Comparison of ENCODE assay signal across 11 mouse cellular contexts in the genomic region with DNA sequence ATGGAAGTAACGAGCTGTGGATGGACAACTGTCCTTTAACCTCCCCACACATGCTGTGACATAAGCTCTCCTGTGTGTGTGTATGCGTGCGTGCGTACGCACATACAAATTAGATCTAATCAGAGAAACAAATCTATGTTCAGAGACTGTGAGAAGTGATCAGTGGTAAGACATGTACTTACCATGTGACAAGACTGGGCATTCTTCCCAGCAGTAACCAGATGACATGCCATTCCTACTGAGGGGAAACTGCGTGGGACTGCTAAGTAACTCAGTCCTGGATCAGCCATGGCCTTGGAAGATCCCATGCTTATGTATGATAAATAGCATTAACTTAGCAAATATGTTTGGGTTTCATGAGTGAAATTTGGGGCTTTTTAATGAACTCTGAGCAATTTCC. TPM values are rescaled to one million over a fixed set of nuclear protein-coding genes. Genes with fewer than 3 reads are reported as not detected.
DNase-seq lines count a peak whose midpoint lies in the region; ATAC-seq and TF ChIP-seq lines count a peak whose summit lies in the region.
"Had no signal": no experiment of that assay in that cellular context is flagged by ENCODE, and none has a peak within 500 bp of the region (broad histone marks: within the 10 kb centered on the region; RNA-seq: fewer than 3 reads in every experiment).

No protein-coding gene starts in this region.

- no peak overlapping the region for H3K27ac ChIP-seq in kidney, adult 2 months (ENCODE audit: insufficient read depth, low read depth, low read length)
- H3K27ac ChIP-seq in midbrain, postnatal 0 days (ENCODE audit: low read depth, low read length), result no peak overlapping the region
- H3K27ac ChIP-seq in midbrain, embryonic 10.5 days (replicated peaks), result no peak overlapping the region
- peak overlapping the region; percentile 38 for H3K27ac ChIP-seq in olfactory bulb, adult 2 months (ENCODE audit: insufficient read depth, low read depth, low read length)
- H3K27ac ChIP-seq in midbrain, embryonic 15.5 days, result no peak overlapping the region
- H3K27ac ChIP-seq: hindbrain, embryonic 15.5 days; liver, embryonic 15.5 days had no signal

- H3K4me2 ChIP-seq in midbrain, postnatal 0 days (ENCODE audit: low read depth, low read length, poor library complexity, severe bottlenecking), result no peak overlapping the region
- H3K4me2 ChIP-seq in midbrain, embryonic 15.5 days, result no peak overlapping the region
- H3K4me2 ChIP-seq: hindbrain, embryonic 15.5 days; liver, embryonic 15.5 days had no signal

- no peak overlapping the region for H3K4me3 ChIP-seq in kidney, adult 2 months (ENCODE audit: insufficient read depth, low read depth, low read length)
- no peak overlapping the region for H3K4me3 ChIP-seq in midbrain, postnatal 0 days (ENCODE audit: low read depth, low read length)
- H3K4me3 ChIP-seq in midbrain, embryonic 10.5 days, result no peak overlapping the region
- H3K4me3 ChIP-seq in olfactory bulb, adult 2 months (ENCODE audit: insufficient read depth, low read depth, low read length), result no peak overlapping the region
- no peak overlapping the region for H3K4me3 ChIP-seq in midbrain, embryonic 15.5 days
- H3K4me3 ChIP-seq: hindbrain, embryonic 15.5 days; liver, embryonic 15.5 days had no signal

- no peak for TF ChIP-seq POLR2A in kidney, adult 2 months (IDR thresholded peaks at IDR 0.05; ENCODE audit: low read depth, low read length)
- no peak for TF ChIP-seq POLR2A in olfactory bulb, adult 2 months (IDR thresholded peaks at IDR 0.05; ENCODE audit: insufficient read depth, low read depth, low read length)

- peaks cover 10% of the 10 kb centered on the region; the same call in 1 of the 2 replicates for H3K4me1 ChIP-seq in kidney, adult 2 months (ENCODE audit: control insufficient read depth, insufficient read depth, low read length)
- no peaks in the 10 kb centered on the region for H3K4me1 ChIP-seq in midbrain, postnatal 0 days (ENCODE audit: insufficient read depth, low read length)
- no peaks in the 10 kb centered on the region for H3K4me1 ChIP-seq in midbrain, embryonic 10.5 days
- peaks cover 20% of the 10 kb centered on the region for H3K4me1 ChIP-seq in olfactory bulb, adult 2 months (ENCODE audit: control insufficient read depth, insufficient read depth, low read length)
- H3K4me1 ChIP-seq in midbrain, embryonic 15.5 days, result no peaks in the 10 kb centered on the region

- H3K36me3 ChIP-seq in kidney, adult 2 months (ENCODE audit: control insufficient read depth, insufficient read depth, low read length), result no peaks in the 10 kb centered on the region
- H3K36me3 ChIP-seq in midbrain, postnatal 0 days (ENCODE audit: insufficient read depth, low read length), result peaks cover 13% of the 10 kb centered on the region
- H3K36me3 ChIP-seq in midbrain, embryonic 10.5 days, result peaks cover 68% of the 10 kb centered on the region
- no peaks in the 10 kb centered on the region for H3K36me3 ChIP-seq in midbrain, embryonic 15.5 days (replicated peaks)
- H3K36me3 ChIP-seq: hindbrain, embryonic 15.5 days had no signal

- no peaks in the 10 kb centered on the region for H3K9me3 ChIP-seq in midbrain, postnatal 0 days (ENCODE audit: low read length)
- no peaks in the 10 kb centered on the region for H3K9me3 ChIP-seq in midbrain, embryonic 10.5 days (replicated peaks)
- no peaks in the 10 kb centered on the region for H3K9me3 ChIP-seq in midbrain, embryonic 15.5 days
- H3K9me3 ChIP-seq: hindbrain, embryonic 15.5 days; liver, embryonic 15.5 days had no signal

- H3K27me3 ChIP-seq in kidney, adult 2 months (replicated peaks; ENCODE audit: control insufficient read depth, insufficient read depth, low read length), result no peaks in the 10 kb centered on the region
- no peaks in the 10 kb centered on the region for H3K27me3 ChIP-seq in midbrain, postnatal 0 days (ENCODE audit: insufficient read depth, low read length)
- H3K27me3 ChIP-seq in midbrain, embryonic 10.5 days (ENCODE audit: low read depth, poor library complexity, severe bottlenecking), result no peaks in the 10 kb centered on the region
- H3K27me3 ChIP-seq in midbrain, embryonic 15.5 days (replicated peaks), result no peaks in the 10 kb centered on the region
- H3K27me3 ChIP-seq: hindbrain, embryonic 15.5 days; liver, embryonic 15.5 days had no signal

- no peak overlapping the region for H3K9ac ChIP-seq in midbrain, postnatal 0 days (replicated peaks; ENCODE audit: low read length, poor library complexity, severe bottlenecking)
- no peak overlapping the region for H3K9ac ChIP-seq in midbrain, embryonic 15.5 days
- H3K9ac ChIP-seq: hindbrain, embryonic 15.5 days; liver, embryonic 15.5 days had no signal

- no peak for TF ChIP-seq CTCF in kidney, adult 2 months (conservative IDR thresholded peaks at IDR 0.05; ENCODE audit: insufficient read depth, insufficient read length, low read depth, low read length)
- TF ChIP-seq CTCF in midbrain, postnatal 0 days (IDR thresholded peaks at IDR 0.05), result no peak
- no peak for TF ChIP-seq CTCF in olfactory bulb, adult 2 months (IDR thresholded peaks at IDR 0.05; ENCODE audit: insufficient read depth, low read depth, low read length)

- DNase-seq in cerebellum, postnatal 10 days, result peak; percentile 68 to 76
- no peak for DNase-seq in cerebellum, postnatal 4 days (ENCODE audit: low spot score in 2 of 2)
- DNase-seq in kidney, adult 2 months, result peak; percentile 54
- no peak for DNase-seq in kidney, postnatal 10 days
- DNase-seq in midbrain, postnatal 0 days (ENCODE audit: low spot score), result peak; percentile 56
- no peak for DNase-seq in midbrain, embryonic 10.5 days (ENCODE audit: low spot score)
- DNase-seq: right cerebral cortex, postnatal 14 days had no signal

- ATAC-seq in midbrain, postnatal 0 days (ENCODE audit: low FRiP score), result no peak
- no peak for ATAC-seq in midbrain, embryonic 15.5 days (replicated peaks)

- 79% methylated on average over 6 of the region's 6 CpGs for WGBS in kidney, adult 2 months
- WGBS in midbrain, postnatal 0 days, result 88% methylated on average over 6 of the region's 6 CpGs
- 97% methylated on average over 6 of the region's 6 CpGs for WGBS in midbrain, embryonic 10.5 days
- WGBS in olfactory bulb, adult 2 months, result 45% methylated on average over 6 of the region's 6 CpGs
- WGBS in midbrain, embryonic 15.5 days, result 90% methylated on average over 6 of the region's 6 CpGs

RNA-seq across cellular contexts. Expression of a gene that starts 23.5 kb away (rescaled TPM):
- polyA plus RNA-seq in kidney, adult 2 months (2012; rRNA removed), result 34.1 and 42.6 TPM in 2 replicates
- 85.8 and 87.0 TPM in 2 replicates for total RNA-seq in midbrain, postnatal 0 days (2014; rRNA removed)
- polyA plus RNA-seq in midbrain, postnatal 0 days (2015; fragmentation: Nextera tagmentation; extraction: Ambion mirVana), result 153 and 158 TPM in 2 replicates
- polyA plus RNA-seq in midbrain, embryonic 10.5 days (2016; fragmentation: Nextera tagmentation; extraction: Ambion mirVana), result 81.7 and 88.3 TPM in 2 replicates
- 264 TPM in 1 of 2 replicates, not detected in the other for polyA plus RNA-seq in olfactory bulb, adult 2 months (2012; ENCODE audit: insufficient read depth, insufficient read length, low replicate concordance, missing spikeins)
- 173 and 176 TPM in 2 replicates for polyA plus RNA-seq in midbrain, embryonic 15.5 days (2015; fragmentation: Nextera tagmentation; extraction: Ambion mirVana)

RNA-seq across cellular contexts. Expression of a gene that starts 56.8 kb away (rescaled TPM):
- polyA plus RNA-seq in kidney, adult 2 months (2012; rRNA removed), result 144 and 172 TPM in 2 replicates
- total RNA-seq in midbrain, postnatal 0 days (2014; rRNA removed), result 33.7 and 35.7 TPM in 2 replicates
- polyA plus RNA-seq in midbrain, postnatal 0 days (2015; fragmentation: Nextera tagmentation; extraction: Ambion mirVana), result 44.9 and 49.6 TPM in 2 replicates
- 24.9 and 25.8 TPM in 2 replicates for polyA plus RNA-seq in midbrain, embryonic 10.5 days (2016; fragmentation: Nextera tagmentation; extraction: Ambion mirVana)
- polyA plus RNA-seq in olfactory bulb, adult 2 months (2012; ENCODE audit: insufficient read depth, insufficient read length, low replicate concordance, missing spikeins), result not detected in 2 replicates
- polyA plus RNA-seq in midbrain, embryonic 15.5 days (2015; fragmentation: Nextera tagmentation; extraction: Ambion mirVana), result 43.5 and 44.5 TPM in 2 replicates

Comparison
In these comparisons a context has a peak if more than half of its experiments do, and no peak if none do; other contexts are left out.
1. DNase-seq: peak in cerebellum, postnatal 10 days (2 of 2), kidney, adult 2 months (single experiment) and midbrain, postnatal 0 days (single experiment); none in cerebellum, postnatal 4 days (0 of 2), kidney, postnatal 10 days (single experiment) and midbrain, embryonic 10.5 days (single experiment).